Mouse (Mus musculus): ENCODE measurements around the gene Sphk2.
A peak's percentile ranks its signal among the peaks of the same experiment; 100 is the strongest.

Sphk2 gene

DNA sequence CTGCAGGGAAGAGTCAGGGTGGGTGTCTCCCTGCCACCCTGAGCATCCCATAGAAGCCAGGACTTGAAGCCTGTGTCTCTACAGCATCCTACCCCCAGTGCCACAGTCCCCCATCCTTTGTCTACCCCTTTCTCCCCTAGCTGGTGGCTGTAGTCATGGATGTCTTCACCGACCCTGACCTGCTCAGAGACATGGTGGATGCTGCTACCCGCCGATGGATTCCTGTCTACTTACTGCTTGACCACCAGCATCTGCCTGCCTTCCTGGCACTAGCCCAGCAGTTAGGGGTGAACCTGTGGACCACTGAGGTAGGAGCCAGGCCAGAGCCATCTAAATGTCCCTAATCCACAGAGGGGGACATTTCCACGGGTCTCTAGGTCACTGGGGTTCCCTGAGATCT lies 5.5 kb upstream of the Sphk2 start:
- DNase-seq: no peak

DNA sequence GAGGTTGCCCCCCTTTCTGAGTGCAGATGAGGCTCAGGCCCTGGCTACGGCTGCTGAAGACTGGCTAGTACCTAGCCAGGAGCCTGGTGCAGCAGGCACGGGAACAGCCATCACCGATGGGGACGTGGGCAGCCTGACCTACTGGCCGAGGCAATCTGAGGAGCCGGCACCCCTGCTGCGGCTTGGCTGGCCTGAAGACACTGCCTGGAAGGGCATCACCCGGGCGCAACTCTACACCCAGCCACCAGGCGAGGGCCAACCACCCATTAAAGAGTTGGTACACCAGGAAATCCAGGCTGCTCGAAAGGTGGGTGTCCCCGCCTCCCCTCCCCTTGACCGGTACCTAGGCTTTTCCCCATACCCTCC lies 4.5 kb upstream of the Sphk2 start:
- no peak for DNase-seq

DNA sequence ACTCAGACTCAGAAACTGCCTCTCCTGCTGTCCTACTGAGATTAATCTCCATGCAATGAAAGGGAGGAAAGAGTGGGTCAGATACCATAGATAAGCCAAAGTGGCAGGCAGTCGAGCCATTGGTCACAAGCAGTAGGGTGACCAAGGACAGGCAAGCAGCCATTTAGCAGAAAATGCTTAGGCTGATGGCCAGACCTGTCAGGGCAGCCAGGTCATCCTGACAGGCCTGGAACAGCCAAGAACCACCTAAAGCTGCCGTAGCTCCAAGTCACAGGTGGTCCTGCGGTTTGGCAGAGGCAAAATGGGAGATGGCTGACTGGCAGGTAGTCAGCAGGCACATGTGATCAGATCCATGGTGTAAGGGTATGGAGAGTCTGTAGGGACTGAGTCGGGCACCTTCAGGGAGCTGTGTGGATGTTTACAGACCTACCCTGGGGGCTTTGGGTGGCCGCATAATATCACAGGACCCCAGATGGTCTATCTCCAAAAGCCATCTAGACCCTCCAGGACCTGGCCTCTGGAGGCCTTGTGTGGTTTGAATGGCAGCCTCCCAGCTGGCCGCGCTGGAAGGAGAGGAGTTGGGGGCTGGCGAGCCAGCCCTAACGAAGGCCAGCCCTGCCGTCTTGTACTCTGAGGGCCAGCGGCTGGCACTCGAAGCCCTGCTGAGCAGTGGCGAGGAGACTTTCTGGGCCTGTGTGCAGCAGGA lies 4.0 kb upstream of the Sphk2 start:
- no peak for DNase-seq

DNA sequence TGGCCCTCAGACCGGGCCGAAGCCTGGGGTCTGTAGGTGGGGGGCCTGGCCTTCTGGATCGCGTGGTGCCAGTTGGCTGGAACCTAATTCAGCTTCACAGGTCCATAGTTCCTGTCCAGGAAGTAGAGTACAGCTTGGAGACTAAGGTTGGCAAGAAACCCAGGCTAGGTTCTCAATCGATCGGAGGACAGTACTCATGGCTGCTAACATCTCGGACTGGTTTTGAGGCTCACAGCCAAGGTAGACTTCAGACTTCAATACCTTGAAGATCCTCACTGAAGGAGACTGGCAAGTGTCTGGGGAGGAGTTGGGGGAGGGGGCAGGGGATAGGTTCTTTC lies 3.4 kb upstream of the Sphk2 start:
- DNase-seq: no peak

- DNase-seq: no peak
Observed at GRCm38 (mm10) chr7:45720413-45721233, 2.8 kb upstream of the Sphk2 start, which contains the start of gene Fam83e. Gene Fam83e (plus strand): TSS chr7:45721212.

GRCm38 (mm10) chr7:45719738-45720412 lies 2.1 kb upstream of the Sphk2 start:
- no peak for DNase-seq

GRCm38 (mm10) chr7:45719180-45719579 lies 1.4 kb upstream of the Sphk2 start:
- no peak for DNase-seq

DNA sequence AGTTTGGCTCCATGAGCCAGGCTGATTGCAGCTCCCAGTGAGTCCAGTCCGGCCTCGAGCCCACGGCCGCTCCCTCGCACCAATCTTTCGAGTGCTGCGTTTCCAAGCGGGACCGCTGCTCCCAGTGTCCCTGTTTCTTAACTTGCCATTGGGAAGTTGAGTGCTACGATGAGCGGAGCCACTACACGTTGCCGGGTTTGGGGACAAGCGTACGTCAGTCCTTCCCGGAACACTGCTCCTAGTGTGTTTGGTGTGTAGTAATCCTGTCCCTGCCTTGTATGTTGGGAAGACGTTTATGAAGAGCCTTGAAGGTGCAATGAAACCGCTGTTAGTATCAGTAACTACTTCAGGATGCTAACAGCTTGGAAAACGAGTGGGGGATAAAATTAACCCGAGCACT lies 529 bp upstream of the Sphk2 start:
- DNase-seq: no peak

DNA sequence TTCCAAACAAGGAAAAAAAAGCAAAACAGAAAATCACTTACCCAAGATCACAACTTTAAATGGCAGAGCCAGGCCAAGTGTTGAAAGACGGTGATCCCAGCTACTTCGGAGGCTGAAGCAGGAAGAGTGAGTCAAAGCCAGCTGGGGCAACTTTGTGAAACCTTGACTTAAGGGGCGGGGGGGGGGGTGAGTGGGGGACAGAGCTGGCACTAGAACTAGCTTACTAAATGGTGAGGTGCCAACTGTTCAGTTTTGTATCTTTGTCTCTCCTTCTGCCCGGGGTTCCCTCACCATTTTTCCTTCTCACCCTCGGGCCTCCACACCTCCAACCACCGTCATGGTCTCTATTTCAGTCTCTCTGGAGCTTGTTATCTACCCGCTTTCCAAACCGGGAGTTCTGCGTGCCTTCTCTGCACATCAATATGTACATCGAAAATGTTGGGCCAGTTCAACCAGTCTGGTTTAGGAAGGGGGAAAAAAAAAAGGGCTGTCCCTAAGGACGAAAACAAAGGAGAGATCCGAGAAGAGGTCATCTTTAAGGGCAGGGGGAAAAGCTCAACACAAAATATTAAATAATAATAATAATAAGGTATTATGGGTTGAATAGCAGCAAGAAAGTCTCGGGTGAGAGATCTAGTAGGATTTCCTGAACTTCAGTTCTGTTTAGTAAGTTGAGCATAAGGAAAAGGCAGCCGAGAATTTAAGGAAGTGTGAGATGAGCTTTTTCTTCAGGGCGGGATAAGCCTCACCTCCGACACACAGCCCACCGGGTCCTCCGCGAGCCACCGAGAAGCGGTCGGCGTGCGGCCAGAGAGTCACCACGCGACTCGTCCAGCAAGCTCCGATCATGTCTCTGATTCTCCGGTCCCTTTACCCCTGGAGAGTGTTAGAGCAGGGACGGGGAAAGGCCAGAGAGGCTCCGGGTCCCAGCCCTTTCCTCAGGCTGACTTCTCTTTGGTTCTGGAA lies 567 bp downstream of the Sphk2 start:
- no peak for DNase-seq

DNA sequence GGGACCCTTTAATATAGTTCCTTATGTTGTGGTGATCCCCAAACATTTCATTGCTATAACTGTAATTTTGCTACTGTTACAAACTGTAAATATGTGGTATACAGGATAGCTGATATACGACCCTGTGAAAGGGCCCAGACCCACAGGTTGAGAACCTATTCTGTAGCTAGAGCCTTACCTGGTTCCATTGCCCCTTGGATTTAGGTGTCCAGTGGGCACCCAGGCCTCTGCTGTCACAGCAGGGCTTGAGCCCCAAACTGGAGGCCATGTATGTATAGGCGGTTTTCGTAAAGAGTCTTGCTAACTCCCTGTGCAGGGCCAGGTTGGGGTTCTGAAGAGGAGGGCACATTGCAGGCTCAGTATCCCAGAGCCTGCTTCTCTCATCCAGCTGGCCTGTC lies 1.3 kb downstream of the Sphk2 start:
- DNase-seq: no peak

DNA sequence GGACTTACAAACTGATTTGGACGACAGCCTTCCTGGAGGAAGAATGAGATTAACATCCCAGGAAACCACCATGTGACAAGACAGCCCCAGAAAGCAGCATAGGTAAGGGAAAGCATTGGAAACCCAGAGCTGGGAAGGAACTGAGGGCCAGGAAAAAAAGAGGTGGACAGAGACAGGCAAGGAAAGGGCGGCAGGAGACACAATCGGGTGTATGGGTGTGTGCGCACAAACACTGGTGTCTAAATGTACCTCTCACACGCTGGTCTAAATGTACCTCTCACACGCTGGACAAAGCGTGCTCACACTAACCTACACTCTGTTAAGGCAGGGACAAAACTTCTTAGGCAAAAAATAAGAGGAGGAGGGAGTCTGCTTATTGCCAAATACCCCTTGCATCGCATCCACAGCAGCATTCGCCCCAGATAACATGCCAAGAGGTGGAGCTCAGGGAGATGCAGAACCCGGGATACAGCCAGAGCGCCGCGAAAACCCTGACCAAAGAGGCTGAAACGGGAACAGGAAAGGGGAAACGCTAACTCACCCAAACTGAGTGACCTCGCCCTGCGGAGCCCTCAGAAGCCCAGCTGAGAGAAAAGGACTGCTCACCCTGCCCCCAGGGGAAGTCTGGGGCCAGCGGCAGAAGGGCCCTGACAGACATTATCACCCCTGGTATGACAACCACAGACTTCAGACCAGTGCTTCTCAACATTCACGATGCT lies 1.9 kb downstream of the Sphk2 start:
- peak in 1 of 2 experiments; percentile 22 for DNase-seq

GRCm38 (mm10) chr7:45715090-45715708 lies 2.6 kb downstream of the Sphk2 start, which contains the start of gene Rpl18:
Gene Rpl18 (plus strand): TSS chr7:45715457.
- peak; percentile 98 for DNase-seq

DNA sequence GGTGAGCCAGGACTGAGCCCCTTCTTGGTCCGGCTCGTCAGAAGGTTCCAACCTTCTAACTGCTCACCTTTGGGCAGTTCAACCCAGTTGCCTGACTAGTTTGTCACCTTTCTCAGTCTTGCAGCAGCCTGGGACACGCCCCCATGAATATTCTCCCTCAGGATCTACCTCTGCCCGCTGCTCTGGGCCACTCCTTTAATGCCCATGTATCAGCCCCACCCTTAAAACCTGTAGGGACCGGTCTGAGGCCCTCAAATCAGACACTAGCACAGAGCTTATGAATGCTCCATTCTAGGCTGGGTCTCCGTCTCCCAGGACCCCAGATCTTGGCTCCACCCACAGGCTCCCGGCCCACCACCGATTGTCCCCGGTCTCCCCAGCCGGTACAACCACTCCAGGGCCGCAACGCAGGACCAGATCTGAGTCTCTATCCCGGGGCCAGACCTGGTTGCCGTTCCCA lies 3.1 kb downstream of the Sphk2 start:
- DNase-seq: no peak

GRCm38 (mm10) chr7:45713881-45714520 lies 3.8 kb downstream of the Sphk2 start:
- no peak for DNase-seq

- DNase-seq: no peak
Observed at GRCm38 (mm10) chr7:45713396-45713795, 4.4 kb downstream of the Sphk2 start.

GRCm38 (mm10) chr7:45712022-45712757 lies 5.6 kb downstream of the Sphk2 start:
- DNase-seq: peak in 1 of 2 experiments; percentile 14

GRCm38 (mm10) chr7:45711316-45712021 lies 6.3 kb downstream of the Sphk2 start:
- no peak for DNase-seq

DNA sequence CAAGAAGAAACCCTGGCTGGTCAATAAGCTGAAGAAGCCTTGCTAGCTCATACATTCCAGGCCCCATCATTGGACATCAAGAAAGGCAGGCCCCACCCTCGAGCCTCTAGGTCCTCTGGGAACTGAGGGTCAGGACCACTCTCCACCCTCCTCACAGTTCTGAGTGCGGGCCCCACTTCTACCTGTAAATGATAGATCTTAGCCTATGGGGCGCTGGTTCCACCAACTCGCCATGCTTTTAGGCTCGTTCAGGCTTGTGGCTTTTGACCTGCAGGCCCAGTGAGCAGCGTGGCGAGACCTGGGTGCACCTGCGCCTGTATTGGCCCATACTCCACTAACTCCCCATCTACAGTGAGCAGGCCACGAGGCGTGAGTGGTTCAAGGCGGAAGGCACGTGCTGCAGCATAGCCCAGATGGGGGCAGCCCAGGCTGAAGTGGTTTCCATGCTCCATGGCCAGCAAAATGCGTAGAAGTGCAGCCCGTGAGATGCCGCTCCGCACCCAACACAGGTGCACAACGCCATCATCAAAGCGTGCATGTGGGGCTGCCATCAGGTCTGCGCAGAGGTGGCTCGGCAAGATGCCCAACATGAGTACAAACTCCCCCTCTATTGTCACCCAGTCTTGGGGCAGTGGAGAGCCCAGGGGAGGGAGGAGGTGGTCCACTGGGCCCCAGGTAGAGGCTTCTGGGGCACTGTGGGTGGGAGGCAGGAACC lies 7.2 kb downstream of the Sphk2 start:
- DNase-seq: no peak

Data from thymus, adult 18-20 months (tissue).